Mouse (Mus musculus): ENCODE data around the gene B3galt6.

- TF ChIP-seq CTCF (IDR thresholded peaks at IDR 0.05; ENCODE audit: control insufficient read depth, insufficient read depth, insufficient read length) (no peak), CEBPB (IDR thresholded peaks at IDR 0.05; ENCODE audit: low read depth) (no peak), MYOD1 (IDR thresholded peaks at IDR 0.05; ENCODE audit: control insufficient read depth, insufficient read length, low read depth) (no peak), MAX (IDR thresholded peaks at IDR 0.05) (no peak)
Observed at GRCm38 (mm10) chr4:155944271-155944670, 48.2 kb downstream of the B3galt6 start.

All from C2C12 (cell line).